Mouse (Mus musculus) forebrain, embryonic 16.5 days (tissue): ENCODE results near the gene Sbk3. TPM values are rescaled to one million over a fixed set of nuclear protein-coding genes. Genes with fewer than 3 reads are reported as not detected.
"Not testable (repeated sequence)": the region's sequence is repeated elsewhere in the genome, so short reads cannot be mapped to it uniquely, and the experiment has no call there.

Source experiments
- ATAC-seq: fragments of 200-750 bp; cut with Nextera tagmentation; 2 replicates; pipeline ENCODE4 v1.8.0; 2017; ENCODE audit warnings: mild to moderate bottlenecking, moderate library complexity
- H3K27ac ChIP-seq: fragments of 300-500 bp; sonication (generic); 2 replicates; pipeline ENCODE4 v1.5.1; 2014; ENCODE audit warnings: low read length, control low read depth
- H3K27me3 ChIP-seq: fragments of 300-500 bp; sonication (generic); replicated peaks from 2 replicates; pipeline ENCODE4 v1.6.1; 2014; ENCODE audit warnings: low read length; ENCODE audit not compliant: control insufficient read depth, insufficient read depth
- H3K36me3 ChIP-seq: fragments of 300-500 bp; sonication (generic); 2 replicates; pipeline ENCODE4 v1.6.1; 2014; ENCODE audit not compliant: control insufficient read depth, insufficient read depth
- H3K4me1 ChIP-seq: fragments of 300-500 bp; sonication (generic); replicated peaks from 2 replicates; pipeline ENCODE4 v1.6.1; 2014; ENCODE audit warnings: low read length; ENCODE audit not compliant: control insufficient read depth, insufficient read depth
- H3K4me2 ChIP-seq: fragments of 300-500 bp; sonication (generic); 2 replicates; pipeline ENCODE4 v1.6.1; 2014; ENCODE audit warnings: mild to moderate bottlenecking, low read length, control low read depth
- H3K4me3 ChIP-seq: fragments of 300-500 bp; sonication (generic); replicated peaks from 2 replicates; pipeline ENCODE4 v1.5.1; 2014; ENCODE audit warnings: mild to moderate bottlenecking, low read length, control low read depth
- H3K9ac ChIP-seq: fragments of 300-500 bp; sonication (generic); replicated peaks from 2 replicates; pipeline ENCODE4 v1.6.1; 2014; ENCODE audit warnings: low read depth, low read length, control low read depth
- H3K9me3 ChIP-seq: fragments of 300-500 bp; sonication (generic); 2 replicates; pipeline ENCODE4 v1.6.1; 2016; ENCODE audit warnings: low read length; ENCODE audit not compliant: control insufficient read depth
- WGBS: fragments of 180-500 bp; shearing (Covaris S2); extraction: QIAGEN DNeasy Blood & Tissue Kit; methylation state at CpG from one replicate; pipeline ENCODE4 v1.1.7; 2014; 5-methylcytosine and 5-hydroxymethylcytosine counted together
- polyA plus RNA-seq: library from polyadenylated mRNA; unstranded; fragments of >200 nt; fragmentation: Nextera tagmentation; extraction: Ambion mirVana; gene quantifications from 2 replicates; pipeline ENCODE4 v1.2.1, GENCODE M21; 2015

The Sbk3 gene
- polyA plus RNA-seq, 1 experiment from 2014 or later, result 0.91 TPM

DNA sequence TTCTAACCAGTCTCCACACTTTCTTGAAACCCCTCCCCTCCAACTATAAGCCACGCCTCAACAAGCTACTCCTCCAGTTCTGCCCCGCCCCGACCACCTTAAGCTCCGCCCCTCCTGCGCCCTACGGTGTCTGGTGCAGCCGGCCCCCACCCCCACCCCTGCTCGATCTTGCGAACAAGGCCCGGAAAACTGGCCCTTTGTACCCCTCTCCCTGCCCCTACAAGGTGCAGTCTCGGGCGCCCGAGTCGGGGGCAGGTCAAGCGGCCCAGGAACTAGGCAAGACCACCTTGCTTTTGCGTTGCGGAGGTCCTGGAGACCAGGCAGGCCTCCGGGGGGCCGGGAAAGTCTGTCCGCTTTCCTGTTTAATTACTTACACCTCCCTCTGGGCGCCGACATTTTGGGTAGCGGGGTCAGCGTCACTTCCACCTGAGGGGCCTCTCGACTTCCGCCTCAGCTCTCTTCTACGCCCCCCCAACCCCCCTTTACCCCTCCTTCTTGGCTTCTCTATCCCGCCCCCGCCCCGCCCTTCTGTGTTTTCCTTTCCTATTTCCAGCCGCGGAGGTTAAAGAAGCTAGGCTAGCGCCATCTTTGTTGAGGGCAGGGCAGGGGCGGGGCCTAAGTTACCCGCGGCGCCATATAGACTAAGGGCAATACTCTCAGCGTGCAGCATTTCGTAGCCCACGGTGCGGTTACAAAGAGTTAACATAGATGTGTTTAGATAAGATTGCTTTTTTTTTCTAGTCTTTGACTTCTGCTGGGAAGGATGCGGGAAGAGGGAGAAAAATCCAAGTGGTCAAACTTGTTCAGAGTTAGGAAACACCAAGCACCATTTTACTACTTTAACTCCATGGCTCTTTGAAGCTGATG is 43.5 kb upstream of the Sbk3 start, which contains the start of the genes Zfp524 and Fiz1:
Gene Zfp524 (plus strand): TSS at position 165 of the 867 bp plus-strand sequence.
Gene Fiz1 (minus strand): TSS at position 447 of the 867 bp plus-strand sequence.
- Histone ChIP-seq H3K4me3 (peak within 1 kb of the TSS; percentile 88), H3K4me1 (peaks cover 15% of the 10 kb centered on the region), H3K9me3 (no peaks in the 10 kb centered on the region), H3K4me2 (peak within 1 kb of the TSS; percentile 71), H3K36me3 (peaks cover 23% of the 10 kb centered on the region), H3K9ac (peak within 1 kb of the TSS; percentile 90), H3K27ac (peak within 1 kb of the TSS; percentile 99), H3K27me3 (no peaks in the 10 kb centered on the region)
- under 1% methylated on average over 42 of the region's 42 CpGs for WGBS
- peak; percentile 81 for ATAC-seq

DNA sequence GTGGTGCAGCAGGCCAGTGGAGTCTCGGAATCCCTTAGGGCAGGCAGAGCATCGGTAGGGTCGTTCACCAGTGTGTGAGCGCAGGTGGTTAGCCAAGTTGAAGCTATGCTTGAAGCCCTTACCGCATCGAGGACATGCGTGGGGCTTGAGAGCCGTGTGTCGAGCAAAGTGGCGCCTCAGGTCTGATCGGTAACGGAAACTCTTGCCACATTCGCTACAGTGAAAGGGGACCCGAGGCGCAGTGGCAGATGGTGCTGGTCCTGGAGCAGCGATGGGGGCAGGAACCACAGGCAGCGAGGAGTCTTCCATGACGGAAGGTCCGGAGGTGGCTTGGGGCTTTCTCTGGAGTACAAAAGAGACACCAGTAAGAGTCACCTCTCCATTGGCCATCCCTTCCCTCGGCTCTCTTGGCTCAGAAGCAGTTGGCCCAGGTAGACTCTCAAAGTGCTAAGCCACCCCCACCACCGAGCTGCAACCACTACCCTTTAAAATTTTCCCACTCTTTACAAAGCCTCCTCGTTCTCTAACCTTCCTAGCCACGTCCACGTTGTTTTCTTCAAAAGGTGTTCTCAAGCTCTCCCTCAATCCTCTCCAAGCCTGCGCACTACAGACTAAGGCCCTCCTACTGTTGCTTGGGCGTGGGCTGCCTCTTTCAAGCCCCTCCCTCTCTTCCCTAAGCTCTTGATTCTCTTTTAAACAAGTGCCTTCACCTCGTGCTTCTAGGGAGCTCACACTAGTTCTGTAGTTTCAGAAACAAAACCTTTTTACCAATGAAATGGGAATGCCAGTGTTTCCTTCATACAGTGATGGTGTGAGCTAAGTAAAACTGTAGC is 41.9 kb upstream of the Sbk3 start:
- H3K9ac ChIP-seq, result no peak overlapping the region
- H3K27me3 ChIP-seq, result no peaks in the 10 kb centered on the region
- peaks cover 36% of the 10 kb centered on the region for H3K36me3 ChIP-seq
- H3K27ac ChIP-seq, result no peak overlapping the region
- no peaks in the 10 kb centered on the region for H3K9me3 ChIP-seq
- H3K4me1 ChIP-seq, result peaks cover 12% of the 10 kb centered on the region
- no peak for ATAC-seq
- 91% methylated on average over 27 of the region's 27 CpGs for WGBS
- no peak overlapping the region for H3K4me2 ChIP-seq
- H3K4me3 ChIP-seq, result no peak overlapping the region

GRCm38 (mm10) chr7:5008229-5008628 is 37.3 kb upstream of the Sbk3 start:
- H3K4me2 ChIP-seq, result no peak overlapping the region
- H3K4me3 ChIP-seq, result no peak overlapping the region
- no peak for ATAC-seq
- no peaks in the 10 kb centered on the region for H3K9me3 ChIP-seq
- 0 out of 2 replicates have a peak, but pooled peaks cover 2% of the 10 kb centered on the region for H3K4me1 ChIP-seq
- peaks cover 50% of the 10 kb centered on the region for H3K36me3 ChIP-seq
- H3K27me3 ChIP-seq, result no peaks in the 10 kb centered on the region
- H3K9ac ChIP-seq, result no peak overlapping the region
- 96% methylated on average over 26 of the region's 26 CpGs for WGBS
- H3K27ac ChIP-seq, result no peak overlapping the region

- not testable (repeated sequence) for H3K9ac ChIP-seq, H3K4me2 ChIP-seq, H3K27ac ChIP-seq, ATAC-seq, H3K4me1 ChIP-seq, H3K9me3 ChIP-seq, H3K4me3 ChIP-seq, H3K27me3 ChIP-seq
- peaks cover 13% of the 10 kb centered on the region for H3K36me3 ChIP-seq
- WGBS, result 59% methylated on average over 8 of the region's 8 CpGs
Observed at GRCm38 (mm10) chr7:5002876-5003275, 31.9 kb upstream of the Sbk3 start.

GRCm38 (mm10) chr7:4999876-5000275 is 28.9 kb upstream of the Sbk3 start:
- no peak for ATAC-seq
- WGBS, result 64% methylated on average over 2 of the region's 2 CpGs

GRCm38 (mm10) chr7:4996934-4997333 is 26.0 kb upstream of the Sbk3 start:
- 66% methylated on average over 6 of the region's 8 CpGs for WGBS

More at GRCm38 (mm10) chr7:4999876-5000275, 28.9 kb upstream of the Sbk3 start:
- Histone ChIP-seq H3K4me2 (no peak overlapping the region), H3K4me3 (no peak overlapping the region), H3K4me1 (peaks cover 17% of the 10 kb centered on the region), H3K36me3 (no peaks in the 10 kb centered on the region), H3K9me3 (no peaks in the 10 kb centered on the region), H3K9ac (no peak overlapping the region), H3K27me3 (no peaks in the 10 kb centered on the region), H3K27ac (no peak overlapping the region)

GRCm38 (mm10) chr7:4996003-4996895 is 25.3 kb upstream of the Sbk3 start, which contains the start of gene Zfp579:
Gene Zfp579 (minus strand): TSS chr7:4996158.
- H3K4me1 ChIP-seq, result peaks cover 39% of the 10 kb centered on the region
- H3K27me3 ChIP-seq, result no peaks in the 10 kb centered on the region
- H3K4me2 ChIP-seq, result peak within 1 kb of the TSS; percentile 90
- peak; percentile 84 for ATAC-seq
- WGBS, result 3% methylated on average over 22 of the region's 26 CpGs
- H3K9ac ChIP-seq, result peak within 1 kb of the TSS; percentile 73
- H3K27ac ChIP-seq, result peak within 1 kb of the TSS; percentile 82
- H3K4me3 ChIP-seq, result peak within 1 kb of the TSS; percentile 55
- no peaks in the 10 kb centered on the region for H3K9me3 ChIP-seq
- peaks cover 21% of the 10 kb centered on the region for H3K36me3 ChIP-seq

More at GRCm38 (mm10) chr7:4996934-4997333, 26.0 kb upstream of the Sbk3 start:
- Histone ChIP-seq H3K4me1 (peaks cover 39% of the 10 kb centered on the region), H3K36me3 (peaks cover 14% of the 10 kb centered on the region), H3K4me3 (peak overlapping the region; percentile 55), H3K9me3 (no peaks in the 10 kb centered on the region), H3K9ac (peak overlapping the region; percentile 73), H3K27ac (no peak overlapping the region), H3K27me3 (no peaks in the 10 kb centered on the region), H3K4me2 (peak overlapping the region; percentile 90)
- ATAC-seq, result no peak

- H3K4me3 ChIP-seq, result peak overlapping the region; percentile 55
- WGBS, result 4% methylated on average over 19 of the region's 19 CpGs
- peak overlapping the region; percentile 73 for H3K9ac ChIP-seq
- H3K27ac ChIP-seq, result peak overlapping the region; percentile 33
- no peaks in the 10 kb centered on the region for H3K9me3 ChIP-seq
- H3K4me2 ChIP-seq, result peak overlapping the region; percentile 90
- H3K4me1 ChIP-seq, result peaks cover 39% of the 10 kb centered on the region
- peak; percentile 2 for ATAC-seq
- peaks cover 21% of the 10 kb centered on the region for H3K36me3 ChIP-seq
- H3K27me3 ChIP-seq, result no peaks in the 10 kb centered on the region
Observed at GRCm38 (mm10) chr7:4995268-4996002, 24.5 kb upstream of the Sbk3 start.
